Mouse (Mus musculus) hindbrain, embryonic 14.5 days (tissue): Measurements from ENCODE around the gene Smtn. TPM values are rescaled to one million over a fixed set of nuclear protein-coding genes. Genes with fewer than 3 reads are reported as not detected.

Experiments used
- ATAC-seq: fragments of 200-750 bp; cut with Nextera tagmentation; 2 replicates; pipeline ENCODE4 v1.8.0; 2017; ENCODE audit warnings: moderate number of reproducible peaks, mild to moderate bottlenecking, moderate TSS enrichment, moderate library complexity; ENCODE audit not compliant: low FRiP score
- DNase-seq: peaks from one replicate; pipeline ENCODE4 v3.0.0-alpha.2; 2015; ENCODE audit warnings: low spot score
- H3K27ac ChIP-seq: fragments of 300-500 bp; sonication (generic); 2 replicates; pipeline ENCODE4 v1.5.1; 2014; ENCODE audit warnings: mild to moderate bottlenecking, moderate library complexity
- H3K27me3 ChIP-seq: fragments of 300-500 bp; sonication (generic); 2 replicates; pipeline ENCODE4 v1.6.1; 2014; ENCODE audit warnings: mild to moderate bottlenecking, low read length, mixed read lengths; ENCODE audit not compliant: control insufficient read depth, insufficient read depth
- H3K36me3 ChIP-seq: fragments of 300-500 bp; sonication (generic); replicated peaks from 2 replicates; pipeline ENCODE4 v1.6.1; 2014; ENCODE audit not compliant: control insufficient read depth, insufficient read depth
- H3K4me1 ChIP-seq: fragments of 300-500 bp; sonication (generic); replicated peaks from 2 replicates; pipeline ENCODE4 v1.6.1; 2014; ENCODE audit warnings: antibody characterized with exemption, low read length, mixed read lengths; ENCODE audit not compliant: control insufficient read depth, insufficient read depth
- H3K4me2 ChIP-seq: fragments of 300-500 bp; sonication (generic); replicated peaks from 2 replicates; pipeline ENCODE4 v1.6.1; 2014; ENCODE audit warnings: mild to moderate bottlenecking, moderate library complexity
- H3K4me3 ChIP-seq: fragments of 300-500 bp; sonication (generic); replicated peaks from 2 replicates; pipeline ENCODE4 v1.5.1; 2014; ENCODE audit warnings: mild to moderate bottlenecking, low read length
- H3K9ac ChIP-seq: fragments of 300-500 bp; sonication (generic); 2 replicates; pipeline ENCODE4 v1.6.1; 2014
- H3K9me3 ChIP-seq: fragments of 300-500 bp; sonication (generic); 2 replicates; pipeline ENCODE4 v1.6.1; 2016; ENCODE audit warnings: low read length; ENCODE audit not compliant: control insufficient read depth
- WGBS: fragments of 180-500 bp; shearing (Covaris S2); extraction: QIAGEN DNeasy Blood & Tissue Kit; methylation state at CpG from one replicate; pipeline ENCODE4 v1.1.7; 2014; 5-methylcytosine and 5-hydroxymethylcytosine counted together
- polyA plus RNA-seq: library from polyadenylated mRNA; unstranded; fragments of >200 nt; fragmentation: Nextera tagmentation; extraction: Ambion mirVana; gene quantifications from 2 replicates; pipeline ENCODE4 v1.2.1, GENCODE M21; 2014

Smtn gene
- polyA plus RNA-seq, 1 experiment from 2014 or later = 15.0 TPM

DNA sequence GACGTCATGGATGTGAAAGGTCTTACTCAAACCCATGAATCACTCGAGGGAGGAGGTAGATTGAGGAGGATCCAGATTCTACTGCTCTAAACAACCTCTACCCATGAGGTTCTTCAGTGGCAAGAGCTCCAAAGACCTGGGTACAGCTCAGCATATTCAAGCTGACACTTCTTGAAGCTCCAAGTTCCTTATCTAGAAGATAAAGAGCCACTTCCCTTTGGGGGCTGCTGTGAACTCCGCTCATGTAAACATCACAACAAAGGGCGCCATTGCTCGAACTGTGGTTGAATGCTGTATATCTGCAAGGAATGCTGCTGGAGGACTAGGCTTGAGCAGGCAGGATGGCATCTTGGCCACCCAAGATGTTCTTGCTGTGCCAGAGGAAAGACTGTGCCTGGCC is 51.4 kb downstream of the Smtn start:
- Histone ChIP-seq H3K4me1 (peaks cover 5% of the 10 kb centered on the region; the same call in 1 of the 2 replicates), H3K36me3 (no peaks in the 10 kb centered on the region), H3K9ac (no peak overlapping the region), H3K27me3 (no peaks in the 10 kb centered on the region), H3K4me3 (no peak overlapping the region), H3K4me2 (no peak overlapping the region), H3K27ac (no peak overlapping the region), H3K9me3 (no peaks in the 10 kb centered on the region)
- DNase-seq (no peak), ATAC-seq (no peak)
- 91% methylated on average over 5 of the region's 5 CpGs for WGBS

DNA sequence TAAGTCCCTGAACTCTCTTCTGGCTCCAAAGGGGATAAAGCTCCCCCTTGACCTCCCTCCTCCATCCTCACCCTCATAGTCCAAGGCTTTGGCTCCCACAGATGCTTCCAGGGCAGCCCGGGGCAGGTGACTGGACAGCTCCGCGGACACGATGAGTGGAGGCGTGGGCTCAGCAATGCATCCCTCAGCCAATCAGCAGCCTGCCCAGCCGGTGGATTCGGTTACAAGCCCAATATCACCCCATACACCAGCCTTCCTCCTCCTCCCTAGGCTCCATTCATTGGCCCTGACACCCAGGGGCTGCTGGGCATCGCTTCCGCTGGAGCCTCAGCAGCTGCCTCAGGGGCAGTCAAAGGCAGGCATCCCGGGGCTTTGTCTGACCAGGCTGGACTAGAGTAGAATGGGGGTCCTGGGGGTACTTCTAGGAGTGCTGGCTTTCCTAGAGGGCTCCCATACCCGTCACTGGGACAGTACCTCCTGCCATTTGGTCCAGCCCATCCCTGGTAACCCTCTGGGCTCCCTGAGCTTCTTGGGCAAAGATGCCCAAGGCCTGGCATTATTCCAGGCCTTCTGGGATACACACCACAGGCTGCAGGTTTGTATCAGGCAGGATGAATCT is 52.4 kb downstream of the Smtn start, which contains the start of gene Pla2g3:
TSS of gene Pla2g3 (plus strand) at position 333 of the 619 bp plus-strand sequence.
- no peak for ATAC-seq
- H3K9ac ChIP-seq = no peak within 1 kb of the TSS
- H3K4me3 ChIP-seq = no peak within 1 kb of the TSS
- H3K4me2 ChIP-seq = no peak within 1 kb of the TSS
- H3K36me3 ChIP-seq = no peaks in the 10 kb centered on the region
- 30% methylated on average over 11 of the region's 11 CpGs for WGBS
- no peak within 1 kb of the TSS for H3K27ac ChIP-seq
- H3K27me3 ChIP-seq = no peaks in the 10 kb centered on the region
- H3K4me1 ChIP-seq = peaks cover 5% of the 10 kb centered on the region; the same call in 1 of the 2 replicates
- no peaks in the 10 kb centered on the region for H3K9me3 ChIP-seq
- no peak for DNase-seq

DNA sequence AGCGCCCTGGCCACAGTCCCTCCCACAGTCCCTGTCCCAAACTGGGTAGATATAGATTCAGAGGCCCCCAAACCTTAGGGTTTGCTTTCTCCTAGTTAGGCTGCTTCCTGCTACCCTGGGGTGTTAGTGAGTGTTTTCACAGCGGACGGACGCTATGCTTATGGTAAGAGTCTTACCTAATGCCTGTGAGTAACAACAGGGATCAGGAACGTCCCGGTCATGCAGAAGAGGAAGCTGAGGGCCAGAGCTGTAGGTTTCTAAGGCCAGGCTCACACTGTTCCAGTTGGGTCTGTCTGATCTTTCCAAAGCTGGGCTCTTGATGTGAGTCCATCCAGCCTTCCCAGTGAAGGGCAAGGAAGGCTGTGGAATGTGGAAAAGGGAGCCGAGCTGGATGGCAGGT is 54.1 kb downstream of the Smtn start:
- ATAC-seq (no peak), DNase-seq (no peak)
- H3K4me3 ChIP-seq = no peak overlapping the region
- no peak overlapping the region for H3K27ac ChIP-seq
- H3K4me2 ChIP-seq = no peak overlapping the region
- no peaks in the 10 kb centered on the region for H3K27me3 ChIP-seq
- H3K36me3 ChIP-seq = no peaks in the 10 kb centered on the region
- no peak overlapping the region for H3K9ac ChIP-seq
- no peaks in the 10 kb centered on the region for H3K9me3 ChIP-seq
- peaks cover 5% of the 10 kb centered on the region; the same call in 1 of the 2 replicates for H3K4me1 ChIP-seq
- WGBS = 69% methylated on average over 7 of the region's 7 CpGs

DNA sequence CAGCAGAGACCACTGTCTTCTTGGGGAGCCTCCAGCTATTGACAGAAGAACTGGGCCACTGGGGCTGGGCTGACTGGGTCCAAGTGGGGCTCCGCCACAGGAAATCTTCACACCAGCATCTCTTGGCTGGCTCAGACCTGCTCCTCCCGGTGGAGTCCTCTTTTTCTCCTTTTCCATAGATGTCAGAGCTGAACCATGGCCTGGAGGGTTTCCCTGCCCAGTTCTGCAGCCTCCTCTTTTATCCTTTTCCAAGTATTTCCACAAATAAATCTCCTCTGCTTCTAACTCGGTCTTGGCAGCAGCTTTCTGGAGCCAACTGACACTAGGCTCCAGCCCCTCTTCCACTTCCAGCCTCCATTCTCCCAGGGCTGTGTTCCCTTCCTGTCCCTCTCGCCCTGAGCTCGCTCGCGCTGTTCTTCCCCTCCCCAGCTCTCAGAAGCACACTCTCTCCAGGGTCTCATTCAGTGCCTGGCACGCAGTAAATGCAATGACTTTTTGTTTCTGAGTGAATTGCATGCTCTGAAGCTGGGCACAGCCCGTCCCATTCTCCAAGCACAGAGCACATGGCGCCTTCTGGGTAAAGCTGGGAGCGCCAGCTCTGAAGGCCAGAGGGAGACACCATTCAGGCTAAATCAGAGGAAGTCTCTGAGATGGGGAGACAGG is 56.3 kb downstream of the Smtn start:
- no peak overlapping the region for H3K4me3 ChIP-seq
- peaks cover 5% of the 10 kb centered on the region; the same call in 1 of the 2 replicates for H3K4me1 ChIP-seq
- peak; percentile 48; the same call in 1 of the 2 replicates for ATAC-seq
- 67% methylated on average over 11 of the region's 11 CpGs for WGBS
- H3K9ac ChIP-seq = no peak overlapping the region
- no peaks in the 10 kb centered on the region for H3K27me3 ChIP-seq
- H3K36me3 ChIP-seq = no peaks in the 10 kb centered on the region
- no peak overlapping the region for H3K4me2 ChIP-seq
- no peaks in the 10 kb centered on the region for H3K9me3 ChIP-seq
- DNase-seq = no peak
- peak overlapping the region; percentile 26; the same call in 1 of the 2 replicates for H3K27ac ChIP-seq

DNA sequence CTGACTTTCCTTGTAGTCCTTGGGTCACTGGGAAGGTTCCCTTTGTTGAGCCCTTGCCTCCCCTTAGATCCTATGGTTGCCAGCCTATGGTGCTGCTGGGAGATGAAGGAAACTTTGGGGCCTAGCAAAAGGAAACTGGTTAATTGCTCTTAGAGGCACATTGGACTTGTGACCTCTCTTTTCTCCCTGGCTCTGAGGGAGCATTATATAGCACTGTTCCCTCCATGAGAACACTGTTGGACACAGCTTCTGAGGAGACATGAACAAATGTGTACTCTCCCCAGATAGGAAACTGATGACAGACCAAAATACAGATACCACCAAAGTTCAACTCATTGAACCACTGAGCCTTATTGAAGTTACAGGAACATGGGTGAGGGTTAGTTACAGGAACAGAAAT is 64.9 kb downstream of the Smtn start:
- ATAC-seq = no peak
- Histone ChIP-seq H3K4me1 (no peaks in the 10 kb centered on the region), H3K9me3 (no peaks in the 10 kb centered on the region), H3K9ac (no peak overlapping the region), H3K4me2 (no peak overlapping the region), H3K27ac (no peak overlapping the region), H3K27me3 (no peaks in the 10 kb centered on the region), H3K4me3 (no peak overlapping the region), H3K36me3 (no peaks in the 10 kb centered on the region)
- no peak for DNase-seq

DNA sequence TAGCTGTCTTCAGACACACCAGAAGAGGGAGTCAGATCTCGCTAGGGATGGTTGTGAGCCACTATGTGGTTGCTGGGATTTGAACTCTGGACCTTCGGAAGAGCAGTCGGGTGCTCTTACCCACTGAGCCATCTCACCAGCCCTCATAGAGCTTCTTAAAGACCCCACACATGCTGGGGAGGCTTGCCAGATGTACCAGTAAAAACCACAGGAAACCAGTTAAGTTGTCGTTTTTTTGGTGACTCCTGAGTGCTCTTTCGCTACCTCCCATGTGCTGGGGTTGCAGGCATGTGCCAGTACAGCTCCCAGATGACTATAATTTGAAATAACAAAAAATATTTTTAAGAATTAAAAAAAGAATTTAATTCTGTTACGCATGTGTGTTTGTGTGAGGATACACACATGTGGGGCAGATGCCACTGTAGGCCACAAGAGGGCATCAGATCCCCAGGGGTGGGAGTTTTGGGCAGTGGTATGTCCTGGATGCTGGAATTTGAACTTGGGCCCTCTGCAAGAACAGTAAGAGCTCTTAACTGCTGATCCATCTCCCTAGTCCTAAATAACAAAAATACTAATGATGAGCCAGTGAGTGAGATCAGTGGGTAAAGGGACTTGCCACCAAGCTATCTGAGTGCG is 65.8 kb downstream of the Smtn start:
- no peaks in the 10 kb centered on the region for H3K36me3 ChIP-seq
- H3K27me3 ChIP-seq = no peaks in the 10 kb centered on the region
- no peak for ATAC-seq
- no peak overlapping the region for H3K4me3 ChIP-seq
- H3K9ac ChIP-seq = no peak overlapping the region
- no peak overlapping the region for H3K27ac ChIP-seq
- H3K9me3 ChIP-seq = no peaks in the 10 kb centered on the region
- no peak overlapping the region for H3K4me2 ChIP-seq
- no peaks in the 10 kb centered on the region for H3K4me1 ChIP-seq
- no peak for DNase-seq
- WGBS = 89% methylated on average over 7 of the region's 7 CpGs

DNA sequence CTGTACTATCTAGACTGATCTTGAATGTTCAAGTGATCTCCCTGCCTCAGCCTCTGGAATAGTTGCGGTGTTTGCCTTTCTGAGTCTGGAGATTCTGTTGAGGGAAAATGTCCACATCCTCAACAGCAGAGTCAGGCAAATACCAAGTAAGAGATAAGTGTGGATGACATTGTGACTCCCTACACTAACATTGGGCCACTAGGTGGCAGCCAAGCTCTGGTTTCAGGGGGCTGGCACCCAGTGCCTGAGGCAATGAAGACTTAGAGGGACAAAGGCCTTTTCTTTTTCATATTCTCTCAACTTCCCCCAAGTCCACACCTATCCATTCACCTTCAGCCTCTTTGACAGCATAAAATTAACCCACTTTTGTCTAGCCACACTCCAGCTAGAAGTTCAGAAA is 67.9 kb downstream of the Smtn start:
- WGBS = 34% methylated on average over 1 of the region's 1 CpGs
- no peak overlapping the region for H3K4me2 ChIP-seq
- no peaks in the 10 kb centered on the region for H3K36me3 ChIP-seq
- no peaks in the 10 kb centered on the region for H3K4me1 ChIP-seq
- no peak overlapping the region for H3K4me3 ChIP-seq
- H3K27ac ChIP-seq = no peak overlapping the region
- no peaks in the 10 kb centered on the region for H3K27me3 ChIP-seq
- ATAC-seq (peak; percentile 80; the same call in 1 of the 2 replicates), DNase-seq (peak; percentile 91)
- H3K9me3 ChIP-seq = no peaks in the 10 kb centered on the region
- H3K9ac ChIP-seq = no peak overlapping the region

DNA sequence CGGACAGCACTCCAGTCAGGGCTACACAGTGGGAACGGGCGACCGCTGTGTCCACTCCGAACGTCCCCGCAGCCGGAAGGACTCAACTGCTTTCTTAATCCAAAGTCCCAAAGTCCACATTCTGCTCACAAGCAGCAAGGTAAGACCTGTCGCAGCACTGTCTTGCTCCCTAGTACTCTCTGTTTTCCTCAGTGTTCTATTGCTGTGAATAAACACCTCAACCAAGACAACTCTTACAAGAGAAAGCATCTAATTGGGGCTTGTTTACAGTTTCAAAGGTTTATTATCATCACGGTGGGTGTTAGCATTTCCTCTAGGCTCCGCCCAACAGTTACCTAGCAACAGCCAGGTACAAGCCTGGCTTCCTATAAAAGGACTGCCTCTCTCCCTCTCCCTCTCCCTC is 69.0 kb downstream of the Smtn start:
- ATAC-seq (no peak), DNase-seq (no peak)
- Histone ChIP-seq H3K9ac (no peak overlapping the region), H3K4me3 (no peak overlapping the region), H3K4me1 (no peaks in the 10 kb centered on the region), H3K27me3 (no peaks in the 10 kb centered on the region), H3K4me2 (no peak overlapping the region), H3K36me3 (no peaks in the 10 kb centered on the region), H3K27ac (no peak overlapping the region), H3K9me3 (no peaks in the 10 kb centered on the region)
- 32% methylated on average over 11 of the region's 11 CpGs for WGBS
